ENCODE assay signal across 14 mouse cellular contexts in genomic region chr1:71675420-71675819, GRCm38 (mm10). TPM values are rescaled to one million over a fixed set of nuclear protein-coding genes. Genes with fewer than 3 reads are reported as not detected.
DNase-seq lines count a peak whose midpoint lies in the region; ATAC-seq and TF ChIP-seq lines count a peak whose summit lies in the region.
"Had no signal": no experiment of that assay in that cellular context is flagged by ENCODE, and none has a peak within 500 bp of the region (broad histone marks: within the 10 kb centered on the region; RNA-seq: fewer than 3 reads in every experiment).

No protein-coding gene starts in this region.

- TF ChIP-seq POLR2A in cortical plate, adult 2 months (IDR thresholded peaks at IDR 0.05; ENCODE audit: extremely low read depth, insufficient read depth, low read length): no peak

- H3K4me1 ChIP-seq in heart, postnatal 0 days (ENCODE audit: control insufficient read depth, insufficient read depth): no peaks in the 10 kb centered on the region; the same call in 1 of the 2 replicates
- peaks cover 4% of the 10 kb centered on the region; the same call in 1 of the 2 replicates for H3K4me1 ChIP-seq in heart, embryonic 10.5 days
- no peaks in the 10 kb centered on the region for H3K4me1 ChIP-seq in cortical plate, adult 2 months (ENCODE audit: control insufficient read depth, insufficient read depth, low read length)
- no peaks in the 10 kb centered on the region for H3K4me1 ChIP-seq in stomach, postnatal 0 days (replicated peaks; ENCODE audit: control insufficient read depth, insufficient read depth)
- H3K4me1 ChIP-seq in forebrain, embryonic 15.5 days: peaks cover 4% of the 10 kb centered on the region
- H3K4me1 ChIP-seq: heart, embryonic 15.5 days had no signal

- TF ChIP-seq EP300 in heart, postnatal 0 days (IDR thresholded peaks at IDR 0.05; ENCODE audit: low read depth): no peak
- TF ChIP-seq EP300 in stomach, postnatal 0 days (optimal IDR thresholded peaks at IDR 0.05): no peak

- no peaks in the 10 kb centered on the region for H3K9me3 ChIP-seq in heart, postnatal 0 days (replicated peaks; ENCODE audit: control insufficient read depth, low read length)
- H3K9me3 ChIP-seq in heart, embryonic 10.5 days: no peaks in the 10 kb centered on the region
- no peaks in the 10 kb centered on the region for H3K9me3 ChIP-seq in stomach, postnatal 0 days (ENCODE audit: control insufficient read depth, low read length)
- no peaks in the 10 kb centered on the region for H3K9me3 ChIP-seq in forebrain, embryonic 15.5 days
- H3K9me3 ChIP-seq: heart, embryonic 15.5 days had no signal

- ATAC-seq in heart, postnatal 0 days (ENCODE audit: insufficient read depth, low read depth): no peak
- no peak for ATAC-seq in stomach, postnatal 0 days (ENCODE audit: low FRiP score, low TSS enrichment)
- no peak for ATAC-seq in forebrain, embryonic 15.5 days (replicated peaks)
- ATAC-seq: inflammation-experienced regulatory T-cells, adult 6 months had no signal

- H3K9ac ChIP-seq in heart, postnatal 0 days (replicated peaks; ENCODE audit: low read depth, low read length): no peak overlapping the region
- H3K9ac ChIP-seq in stomach, postnatal 0 days (ENCODE audit: low read length): no peak overlapping the region
- no peak overlapping the region for H3K9ac ChIP-seq in forebrain, embryonic 15.5 days (replicated peaks)
- H3K9ac ChIP-seq: heart, embryonic 15.5 days; limb, embryonic 13.5 days; neural tube, embryonic 12.5 days had no signal

- DNase-seq in heart, postnatal 0 days (ENCODE audit: low spot score): no peak
- no peak for DNase-seq in heart, embryonic 10.5 days (ENCODE audit: low spot score)
- DNase-seq in urinary bladder, postnatal 14 days (ENCODE audit: low spot score): peak; percentile 13
- no peak for DNase-seq in urinary bladder, postnatal 25 days (ENCODE audit: low spot score)
- DNase-seq in stomach, postnatal 0 days (ENCODE audit: low spot score): no peak
- no peak for DNase-seq in layer of hippocampus, adult 9-11 months
- DNase-seq: adrenal gland, adult 2 months; cerebellum, adult 18-20 months had no signal

- no peaks in the 10 kb centered on the region for H3K27me3 ChIP-seq in heart, postnatal 0 days (ENCODE audit: control insufficient read depth, insufficient read depth, low read length)
- no peaks in the 10 kb centered on the region for H3K27me3 ChIP-seq in heart, embryonic 10.5 days (ENCODE audit: insufficient read depth, poor library complexity, severe bottlenecking)
- no peaks in the 10 kb centered on the region for H3K27me3 ChIP-seq in stomach, postnatal 0 days (ENCODE audit: control insufficient read depth, insufficient read depth, low read length)
- H3K27me3 ChIP-seq in forebrain, embryonic 15.5 days: no peaks in the 10 kb centered on the region
- H3K27me3 ChIP-seq: heart, embryonic 15.5 days; limb, embryonic 13.5 days; neural tube, embryonic 12.5 days had no signal

- TF ChIP-seq CTCF in heart, postnatal 0 days (IDR thresholded peaks at IDR 0.05; ENCODE audit: low read depth): peak; percentile 37
- TF ChIP-seq CTCF in cortical plate, adult 2 months (IDR thresholded peaks at IDR 0.05; ENCODE audit: extremely low read depth, insufficient read depth, low read length): 0 out of 2 replicates have a peak, but pooled peaks have one; percentile 2
- peak; percentile 59 for TF ChIP-seq CTCF in stomach, postnatal 0 days (IDR thresholded peaks at IDR 0.05; ENCODE audit: low read depth)

- H3K27ac ChIP-seq in heart, postnatal 0 days (ENCODE audit: low read depth): no peak overlapping the region
- H3K27ac ChIP-seq in heart, embryonic 10.5 days: no peak overlapping the region
- H3K27ac ChIP-seq in cortical plate, adult 2 months (ENCODE audit: insufficient read depth, low read length): no peak overlapping the region
- no peak overlapping the region for H3K27ac ChIP-seq in stomach, postnatal 0 days (replicated peaks)
- no peak overlapping the region for H3K27ac ChIP-seq in forebrain, embryonic 15.5 days (replicated peaks)
- H3K27ac ChIP-seq: heart, embryonic 15.5 days; limb, embryonic 13.5 days; neural tube, embryonic 12.5 days had no signal

- WGBS in heart, postnatal 0 days: 64% methylated on average over 2 of the region's 2 CpGs
- WGBS in heart, embryonic 10.5 days: 62% methylated on average over 2 of the region's 2 CpGs
- WGBS in stomach, postnatal 0 days: 72% methylated on average over 2 of the region's 2 CpGs
- WGBS in forebrain, embryonic 15.5 days: 64% methylated on average over 2 of the region's 2 CpGs

- H3K36me3 ChIP-seq in heart, postnatal 0 days (replicated peaks; ENCODE audit: control insufficient read depth, insufficient read depth, low read length): no peaks in the 10 kb centered on the region
- H3K36me3 ChIP-seq in heart, embryonic 10.5 days: no peaks in the 10 kb centered on the region
- no peaks in the 10 kb centered on the region for H3K36me3 ChIP-seq in stomach, postnatal 0 days (ENCODE audit: control insufficient read depth, insufficient read depth, low read length)
- no peaks in the 10 kb centered on the region for H3K36me3 ChIP-seq in forebrain, embryonic 15.5 days
- H3K36me3 ChIP-seq: heart, embryonic 15.5 days; limb, embryonic 13.5 days; neural tube, embryonic 12.5 days had no signal

- no peak overlapping the region for H3K4me2 ChIP-seq in heart, postnatal 0 days (ENCODE audit: low read depth, low read length)
- no peak overlapping the region for H3K4me2 ChIP-seq in stomach, postnatal 0 days (replicated peaks; ENCODE audit: low read depth)
- H3K4me2 ChIP-seq in forebrain, embryonic 15.5 days (replicated peaks): no peak overlapping the region
- H3K4me2 ChIP-seq: heart, embryonic 15.5 days; limb, embryonic 13.5 days; neural tube, embryonic 12.5 days had no signal

- no peak overlapping the region for H3K4me3 ChIP-seq in heart, postnatal 0 days (ENCODE audit: low read depth, low read length)
- no peak overlapping the region for H3K4me3 ChIP-seq in heart, embryonic 10.5 days
- H3K4me3 ChIP-seq in cortical plate, adult 2 months (ENCODE audit: insufficient read depth, low read length): no peak overlapping the region
- no peak overlapping the region for H3K4me3 ChIP-seq in stomach, postnatal 0 days (ENCODE audit: low read depth, low read length)
- H3K4me3 ChIP-seq in forebrain, embryonic 15.5 days: no peak overlapping the region
- H3K4me3 ChIP-seq: heart, embryonic 15.5 days; limb, embryonic 13.5 days; neural tube, embryonic 12.5 days had no signal

RNA-seq across cellular contexts. Expression of gene Fn1, which starts 22.4 kb away (rescaled TPM):
- total RNA-seq in heart, postnatal 0 days (2014; rRNA removed; ENCODE audit: low replicate concordance): 234 and 249 TPM in 2 replicates
- 76.9 and 84.2 TPM in 2 replicates for polyA plus RNA-seq in heart, postnatal 0 days (2015; fragmentation: Nextera tagmentation; extraction: Ambion mirVana)
- polyA plus RNA-seq in heart, embryonic 10.5 days (2016; fragmentation: Nextera tagmentation; extraction: Ambion mirVana): 356 and 440 TPM in 2 replicates
- 38.2 and 44.6 TPM in 2 replicates for polyA plus RNA-seq in cortical plate, adult 2 months (2012; rRNA removed)
- polyA plus RNA-seq in stomach, postnatal 0 days (2015; fragmentation: Nextera tagmentation; extraction: Ambion mirVana): 65.1 and 74.2 TPM in 2 replicates
- polyA plus RNA-seq in forebrain, embryonic 15.5 days (2015; fragmentation: Nextera tagmentation; extraction: Ambion mirVana): 28.2 and 32.8 TPM in 2 replicates

Comparison
In these comparisons a context has a peak if more than half of its experiments do, and no peak if none do; other contexts are left out.
1. CTCF ChIP-seq: peak in every context shown above with its lines; median percentile 59 in stomach, postnatal 0 days; 37 in heart, postnatal 0 days; 2 in cortical plate, adult 2 months.